Mouse (Mus musculus) forebrain, embryonic 14.5 days (tissue): ENCODE data around the gene Mab21l1. TPM values are rescaled to one million over a fixed set of nuclear protein-coding genes. Genes with fewer than 3 reads are reported as not detected.

ENCODE experiments used
- ATAC-seq: fragments of 200-750 bp; cut with Nextera tagmentation; 2 replicates; pipeline ENCODE4 v1.8.0; 2017; ENCODE audit warnings: mild to moderate bottlenecking, moderate library complexity
- DNase-seq: peaks from one replicate; pipeline ENCODE4 v3.0.0-alpha.2; 2015; ENCODE audit warnings: low spot score
- H3K27ac ChIP-seq: fragments of 300-500 bp; sonication (generic); 2 replicates; pipeline ENCODE4 v1.5.1; 2014; ENCODE audit warnings: low read depth, mild to moderate bottlenecking, control low read depth, low read length, moderate library complexity
- H3K27me3 ChIP-seq: fragments of 300-500 bp; sonication (generic); replicated peaks from 2 replicates; pipeline ENCODE4 v1.6.1; 2014; ENCODE audit warnings: low read length, control low read depth, mixed read lengths; ENCODE audit not compliant: control insufficient read depth, insufficient read depth
- H3K36me3 ChIP-seq: fragments of 300-500 bp; sonication (generic); 2 replicates; pipeline ENCODE4 v1.6.1; 2014; ENCODE audit warnings: low read length, control low read depth; ENCODE audit not compliant: control insufficient read depth, insufficient read depth
- H3K4me1 ChIP-seq: fragments of 300-500 bp; sonication (generic); 2 replicates; pipeline ENCODE4 v1.6.1; 2014; ENCODE audit warnings: antibody characterized with exemption, low read length, control low read depth; ENCODE audit not compliant: control insufficient read depth, insufficient read depth
- H3K4me2 ChIP-seq: fragments of 300-500 bp; sonication (generic); 2 replicates; pipeline ENCODE4 v1.6.1; 2014; ENCODE audit warnings: mild to moderate bottlenecking, control low read depth, low read length
- H3K4me3 ChIP-seq: fragments of 300-500 bp; sonication (generic); 2 replicates; pipeline ENCODE4 v1.5.1; 2014; ENCODE audit warnings: low read depth, low read length, control low read depth
- H3K9ac ChIP-seq: fragments of 300-500 bp; sonication (generic); 2 replicates; pipeline ENCODE4 v1.6.1; 2014; ENCODE audit warnings: mild to moderate bottlenecking, low read length, control low read depth, moderate library complexity
- H3K9me3 ChIP-seq: fragments of 300-500 bp; sonication (generic); replicated peaks from 2 replicates; pipeline ENCODE4 v1.6.1; 2016; ENCODE audit warnings: low read length, control low read depth, mixed read lengths; ENCODE audit not compliant: control insufficient read depth
- WGBS: fragments of 180-500 bp; shearing (Covaris S2); extraction: QIAGEN DNeasy Blood & Tissue Kit; methylation state at CpG from one replicate; pipeline ENCODE4 v1.1.7; 2014; 5-methylcytosine and 5-hydroxymethylcytosine counted together
- polyA plus RNA-seq: library from polyadenylated mRNA; unstranded; fragments of >200 nt; fragmentation: Nextera tagmentation; extraction: Ambion mirVana; gene quantifications from 2 replicates; pipeline ENCODE4 v1.2.1, GENCODE M21; 2014

Gene Mab21l1
- polyA plus RNA-seq, 1 experiment from 2014 or later: 18.2 TPM

DNA sequence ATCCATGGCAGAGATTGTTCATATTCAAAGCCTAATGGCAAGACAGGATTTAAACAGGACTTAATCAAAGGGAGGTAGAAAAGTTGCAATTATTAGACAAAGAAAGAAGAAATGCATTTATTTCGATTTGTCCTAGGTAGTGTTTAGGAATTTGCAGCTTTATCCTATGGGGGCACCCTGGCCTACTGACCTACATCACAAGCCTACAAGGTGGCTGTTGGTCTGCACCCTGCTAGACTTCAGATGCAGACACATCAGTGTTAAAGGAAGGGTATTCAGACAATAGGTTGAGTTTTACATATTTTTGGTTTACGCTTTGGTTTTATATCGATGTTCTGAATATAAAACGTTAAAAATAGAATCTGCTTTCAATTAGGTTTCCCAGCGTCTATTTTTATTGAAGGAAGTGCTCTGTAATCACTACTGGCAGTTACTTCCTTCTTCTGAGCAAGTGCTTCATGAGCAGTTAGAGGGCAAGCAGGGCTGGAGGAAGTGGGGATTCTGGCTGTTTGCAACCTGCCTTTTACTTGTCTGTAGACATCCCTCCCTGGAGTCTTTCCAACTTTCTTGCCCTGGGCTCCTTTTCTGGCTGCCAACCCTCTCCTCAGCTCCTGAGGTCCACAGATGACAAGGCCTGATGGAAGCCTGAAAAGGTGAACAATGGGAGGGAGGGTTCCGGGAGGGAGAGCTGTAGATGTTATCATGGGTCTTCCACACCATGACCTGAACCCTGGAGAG, 34.5 kb downstream of the Mab21l1 start:
- ATAC-seq (no peak), DNase-seq (no peak)
- Histone ChIP-seq H3K27me3 (no peaks in the 10 kb centered on the region), H3K4me3 (no peak overlapping the region), H3K9ac (no peak overlapping the region), H3K27ac (no peak overlapping the region), H3K4me1 (no peaks in the 10 kb centered on the region), H3K9me3 (no peaks in the 10 kb centered on the region), H3K36me3 (peaks cover 4% of the 10 kb centered on the region; the same call in 1 of the 2 replicates), H3K4me2 (no peak overlapping the region)
- 86% methylated on average over 6 of the region's 6 CpGs for WGBS

DNA sequence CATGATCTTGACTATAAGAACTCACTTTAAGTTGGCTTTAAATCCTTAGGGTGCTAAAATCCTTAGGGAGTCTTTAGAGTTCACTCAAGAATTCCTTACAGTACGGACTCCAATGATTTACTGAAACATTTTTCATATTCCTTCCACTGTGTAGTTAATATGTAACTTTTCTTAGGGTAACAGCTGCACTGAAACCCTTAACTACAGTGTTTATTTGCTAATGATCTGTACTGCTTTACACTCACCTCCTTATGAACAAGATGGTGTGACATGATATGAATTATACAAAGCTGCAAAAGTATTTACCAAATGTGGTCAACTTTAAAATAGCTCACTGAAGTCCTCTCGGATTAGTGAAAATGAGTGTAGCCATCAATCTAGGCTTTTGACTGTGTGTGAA, 35.8 kb downstream of the Mab21l1 start:
- WGBS: 91% methylated on average over 2 of the region's 2 CpGs
- no peak for ATAC-seq

DNA sequence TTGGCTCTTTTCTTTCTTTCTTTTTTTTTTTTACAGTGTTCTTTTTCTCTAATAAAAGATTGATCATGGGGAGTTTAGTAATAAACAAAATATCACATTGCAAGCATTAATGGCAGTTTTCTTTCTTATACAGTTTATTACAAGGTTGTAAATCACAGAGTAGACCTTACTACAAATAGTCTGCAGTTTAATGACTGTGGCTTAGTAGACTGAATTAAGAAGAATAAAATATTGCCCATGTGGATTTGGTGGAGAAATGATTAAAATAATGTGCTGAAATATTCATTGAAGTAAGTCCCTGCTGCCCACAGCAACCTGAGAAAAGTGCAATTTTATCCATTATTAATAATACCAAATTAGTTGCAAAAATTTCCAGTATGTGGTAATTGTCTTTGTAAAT, 37.3 kb downstream of the Mab21l1 start:
- DNase-seq (no peak), ATAC-seq (no peak)
- no peak overlapping the region for H3K4me3 ChIP-seq
- H3K27ac ChIP-seq: no peak overlapping the region
- peaks cover 4% of the 10 kb centered on the region; the same call in 1 of the 2 replicates for H3K36me3 ChIP-seq
- no peak overlapping the region for H3K9ac ChIP-seq
- no peaks in the 10 kb centered on the region for H3K9me3 ChIP-seq
- no peaks in the 10 kb centered on the region for H3K4me1 ChIP-seq
- no peak overlapping the region for H3K4me2 ChIP-seq
- no peaks in the 10 kb centered on the region for H3K27me3 ChIP-seq

More for the DNA sequence above, 35.8 kb downstream of the Mab21l1 start:
- peaks cover 4% of the 10 kb centered on the region; the same call in 1 of the 2 replicates for H3K36me3 ChIP-seq
- H3K27ac ChIP-seq: no peak overlapping the region
- no peaks in the 10 kb centered on the region for H3K27me3 ChIP-seq
- H3K4me2 ChIP-seq: no peak overlapping the region
- no peak overlapping the region for H3K9ac ChIP-seq
- no peak for DNase-seq
- H3K9me3 ChIP-seq: no peaks in the 10 kb centered on the region
- no peak overlapping the region for H3K4me3 ChIP-seq
- H3K4me1 ChIP-seq: no peaks in the 10 kb centered on the region

DNA sequence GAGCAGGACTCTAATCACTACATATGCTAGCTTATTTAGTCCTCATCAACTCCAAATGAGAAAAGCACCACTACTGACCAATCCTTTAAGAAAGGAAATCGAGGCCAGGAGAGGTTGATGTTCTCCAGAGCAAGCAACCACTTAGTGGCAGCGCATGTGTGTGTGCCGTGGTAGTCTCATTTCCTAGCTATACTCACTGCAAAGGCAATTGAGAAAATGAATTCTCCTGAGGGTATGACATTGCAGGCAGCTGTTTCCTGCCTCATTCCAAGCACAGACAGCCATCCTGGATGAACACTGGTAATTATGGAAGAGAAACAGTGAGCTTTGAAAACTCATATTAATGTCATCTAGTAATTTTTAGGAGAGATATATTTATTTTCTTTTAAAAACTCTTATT, 42.6 kb downstream of the Mab21l1 start:
- Histone ChIP-seq H3K4me3 (no peak overlapping the region), H3K27me3 (no peaks in the 10 kb centered on the region), H3K9ac (no peak overlapping the region), H3K36me3 (no peaks in the 10 kb centered on the region), H3K27ac (no peak overlapping the region), H3K9me3 (no peaks in the 10 kb centered on the region), H3K4me1 (no peaks in the 10 kb centered on the region), H3K4me2 (no peak overlapping the region)
- DNase-seq (no peak), ATAC-seq (no peak)
- 87% methylated on average over 3 of the region's 3 CpGs for WGBS

DNA sequence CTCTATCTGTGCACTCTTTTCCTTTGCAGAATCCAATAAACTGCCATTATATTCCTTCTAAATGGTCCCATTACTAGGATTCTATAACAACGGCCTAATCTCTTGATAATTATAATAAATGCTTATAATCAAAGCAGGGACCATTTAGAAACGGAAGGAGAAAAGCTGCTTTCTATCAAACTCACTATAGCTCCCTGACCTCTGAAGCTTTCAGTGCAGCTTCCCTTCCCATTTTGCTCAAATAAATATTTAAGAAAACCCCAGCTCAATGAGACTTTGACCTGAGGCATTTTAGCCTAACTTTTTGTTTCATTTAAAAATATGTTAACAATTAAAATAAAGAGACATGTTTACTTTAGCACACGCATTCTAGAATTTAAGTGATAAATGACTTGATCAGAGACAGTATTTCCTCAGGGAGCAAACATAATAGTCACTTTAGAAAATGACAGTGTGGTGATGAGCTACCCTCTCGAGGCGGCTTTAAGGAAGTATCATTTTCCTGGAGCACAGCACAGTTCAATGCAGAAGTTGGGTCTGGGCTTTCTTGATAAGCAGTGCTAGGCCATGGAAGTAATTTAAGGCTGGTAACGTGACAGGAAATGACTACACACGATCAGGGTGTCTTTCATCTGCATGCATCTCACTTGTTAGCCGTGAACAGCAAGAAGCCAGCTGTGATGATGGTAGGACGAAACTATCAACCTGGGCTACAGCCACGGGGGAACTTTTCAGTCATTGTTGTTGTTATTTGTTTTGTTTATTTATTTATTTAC, 46.4 kb downstream of the Mab21l1 start:
- H3K4me1 ChIP-seq: no peaks in the 10 kb centered on the region
- WGBS: 68% methylated on average over 10 of the region's 10 CpGs
- no peak for ATAC-seq

DNA sequence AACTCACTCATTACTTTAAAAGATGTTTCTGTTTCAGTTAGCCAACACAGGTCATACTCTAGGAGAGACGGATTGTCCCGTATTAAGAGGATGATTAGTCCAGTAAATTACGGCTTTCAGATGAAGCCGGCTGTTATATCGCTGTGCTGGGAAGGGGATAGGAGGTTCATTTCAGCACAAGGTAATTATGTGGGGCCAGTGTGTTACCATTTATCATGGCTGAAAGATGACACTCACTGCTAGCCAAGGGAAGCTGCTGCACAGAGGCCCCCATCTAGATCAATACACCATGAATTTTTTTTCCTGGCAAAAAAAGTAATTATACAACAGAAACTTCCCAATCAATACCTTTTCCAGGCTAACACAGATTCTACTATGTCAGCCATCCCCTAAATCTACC, 47.9 kb downstream of the Mab21l1 start:
- Histone ChIP-seq H3K36me3 (no peaks in the 10 kb centered on the region), H3K27ac (no peak overlapping the region), H3K9ac (no peak overlapping the region), H3K4me2 (no peak overlapping the region), H3K4me1 (no peaks in the 10 kb centered on the region), H3K4me3 (no peak overlapping the region), H3K27me3 (no peaks in the 10 kb centered on the region), H3K9me3 (no peaks in the 10 kb centered on the region)
- DNase-seq: no peak
- 59% methylated on average over 5 of the region's 5 CpGs for WGBS
- ATAC-seq: no peak

More for the DNA sequence above, 46.4 kb downstream of the Mab21l1 start:
- Histone ChIP-seq H3K9me3 (no peaks in the 10 kb centered on the region), H3K27me3 (no peaks in the 10 kb centered on the region), H3K4me3 (no peak overlapping the region), H3K9ac (no peak overlapping the region), H3K36me3 (no peaks in the 10 kb centered on the region), H3K4me2 (no peak overlapping the region), H3K27ac (no peak overlapping the region)
- DNase-seq: no peak
